Mouse (Mus musculus) spleen, postnatal 14 days (tissue): Measurements from ENCODE around the gene Rhot1.
"Not testable (repeated sequence)": the region's sequence is repeated elsewhere in the genome, so short reads cannot be mapped to it uniquely, and the experiment has no call there.

ENCODE experiments used
- DNase-seq, 2 experiments: peaks; one replicate each; pipeline ENCODE4 v3.0.0; 2021 to 2022; ENCODE audit warnings: low spot score in 2 of 2

The Rhot1 gene

GRCm38 (mm10) chr11:80193827-80194226 is 15.0 kb upstream of the Rhot1 start:
- no peak for DNase-seq

DNA sequence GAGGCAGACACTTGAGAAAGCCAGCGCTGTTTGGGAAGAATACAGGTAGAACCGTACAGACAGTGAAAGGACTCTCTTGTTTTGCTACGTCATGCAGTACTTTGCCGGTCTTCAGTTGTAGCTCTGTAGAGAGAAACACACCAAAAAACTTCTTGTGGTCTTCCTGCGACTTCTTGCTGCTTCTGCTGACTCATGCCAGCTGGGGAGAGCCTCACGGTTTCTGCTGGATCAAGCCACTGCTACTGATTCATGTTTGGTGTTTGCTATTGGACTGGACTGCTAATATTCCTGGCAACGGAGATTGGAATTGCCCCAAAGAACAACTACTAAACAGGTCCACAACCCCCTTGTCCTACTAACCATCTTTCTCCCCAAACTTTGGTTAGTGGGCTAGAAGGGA is 12.5 kb upstream of the Rhot1 start:
- no peak for DNase-seq

- no peak for DNase-seq
Observed at GRCm38 (mm10) chr11:80199316-80199715, 9.5 kb upstream of the Rhot1 start.

DNA sequence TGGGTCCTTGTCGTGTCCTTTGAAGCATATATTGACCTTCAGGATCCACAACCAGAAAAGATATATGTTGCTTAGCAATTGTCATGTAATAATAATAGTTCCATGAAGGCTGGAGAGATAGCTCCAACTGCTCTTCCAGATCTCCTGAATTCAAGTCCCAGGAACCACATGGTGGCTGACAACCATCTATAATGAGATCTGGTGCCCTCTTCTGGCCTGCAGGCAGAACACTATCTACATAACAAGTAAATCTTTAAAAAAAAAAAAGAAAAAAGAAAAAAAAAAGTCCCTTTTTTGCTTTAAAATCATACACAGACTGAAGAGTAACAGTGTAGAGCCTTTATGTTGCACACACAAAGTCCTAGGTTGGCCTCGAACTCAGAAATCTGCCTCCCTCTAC is 9.0 kb upstream of the Rhot1 start:
- no peak for DNase-seq

DNA sequence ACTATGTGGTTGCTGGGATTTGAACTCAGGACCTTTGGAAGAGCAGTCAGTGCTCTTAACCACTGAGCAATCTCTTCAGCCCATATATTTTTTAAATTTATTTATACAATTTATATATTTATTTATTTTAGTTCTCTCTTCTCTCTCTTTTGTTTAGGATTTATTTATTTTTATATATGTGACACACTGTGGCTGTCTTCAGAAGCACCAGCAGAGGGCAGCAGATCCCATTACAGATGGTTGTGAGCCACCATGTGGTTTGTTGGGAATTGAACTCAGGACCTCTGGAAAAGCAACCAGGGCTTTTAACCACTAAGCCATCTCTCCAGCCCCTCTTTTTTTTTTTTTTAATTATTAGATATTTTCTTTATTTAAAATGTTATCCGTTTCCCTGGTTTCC is 8.5 kb upstream of the Rhot1 start:
- peak in 1 of 2 experiments; percentile 23 for DNase-seq

GRCm38 (mm10) chr11:80202296-80202695 is 6.5 kb upstream of the Rhot1 start:
- no peak for DNase-seq

DNA sequence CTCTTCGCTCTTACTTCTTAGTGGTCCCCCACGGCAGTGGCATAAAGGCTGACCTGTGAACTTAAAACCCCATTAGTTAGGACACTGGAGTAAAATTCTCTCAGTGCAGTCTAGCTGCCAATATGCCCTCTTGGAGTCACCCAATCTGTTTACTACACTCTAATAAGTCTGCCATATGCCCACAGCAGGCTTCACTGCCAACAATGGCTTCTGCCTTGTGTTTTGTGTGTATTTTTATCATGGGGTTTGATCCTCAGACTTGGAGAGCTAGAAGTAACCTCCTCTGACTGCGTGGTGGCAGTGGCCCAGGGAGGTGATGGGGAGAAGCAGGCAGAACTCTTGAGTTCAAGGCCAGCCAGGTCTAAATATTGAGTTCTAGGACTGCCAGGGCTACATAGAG is 4.8 kb upstream of the Rhot1 start:
- DNase-seq, result no peak

DNA sequence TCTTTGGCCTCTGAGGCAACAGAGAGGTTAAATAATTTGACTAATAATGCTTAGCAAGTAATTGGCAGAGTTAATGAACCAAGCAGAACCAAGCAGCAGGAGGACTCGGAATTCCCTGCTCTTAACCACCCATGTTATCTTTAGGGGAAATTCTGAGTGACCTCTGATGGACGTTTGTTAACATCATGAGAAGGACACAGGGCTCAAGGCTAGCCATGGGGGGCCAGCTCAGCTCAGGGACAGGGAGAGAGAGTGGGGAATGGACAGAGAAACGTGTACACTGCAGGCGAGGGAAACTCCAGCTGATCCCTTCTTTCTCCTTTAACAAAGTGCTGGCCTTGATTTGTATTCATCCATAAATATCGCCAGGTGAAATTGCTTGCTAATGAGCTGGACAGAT is 3.9 kb upstream of the Rhot1 start:
- DNase-seq, result no peak

GRCm38 (mm10) chr11:80208465-80208859 is 357 bp upstream of the Rhot1 start:
- DNase-seq, result no peak

- DNase-seq, result no peak
Observed at GRCm38 (mm10) chr11:80210321-80210720, 1.5 kb downstream of the Rhot1 start.

- no peak for DNase-seq
Observed at GRCm38 (mm10) chr11:80212282-80212681, 3.5 kb downstream of the Rhot1 start.

- no peak for DNase-seq
Observed at GRCm38 (mm10) chr11:80215291-80215690, 6.5 kb downstream of the Rhot1 start.

- DNase-seq, result no peak
Observed at GRCm38 (mm10) chr11:80218657-80219293, 10.0 kb downstream of the Rhot1 start.

GRCm38 (mm10) chr11:80230066-80230465 is 21.2 kb downstream of the Rhot1 start:
- not testable (repeated sequence) for DNase-seq

- DNase-seq, result no peak
Observed at GRCm38 (mm10) chr11:80237278-80237677, 28.5 kb downstream of the Rhot1 start.

GRCm38 (mm10) chr11:80238306-80238705 is 29.5 kb downstream of the Rhot1 start:
- no peak for DNase-seq

- DNase-seq, result no peak
Observed at GRCm38 (mm10) chr11:80247026-80247425, 38.2 kb downstream of the Rhot1 start.

- no peak for DNase-seq
Observed at GRCm38 (mm10) chr11:80248531-80248930, 39.7 kb downstream of the Rhot1 start.

DNA sequence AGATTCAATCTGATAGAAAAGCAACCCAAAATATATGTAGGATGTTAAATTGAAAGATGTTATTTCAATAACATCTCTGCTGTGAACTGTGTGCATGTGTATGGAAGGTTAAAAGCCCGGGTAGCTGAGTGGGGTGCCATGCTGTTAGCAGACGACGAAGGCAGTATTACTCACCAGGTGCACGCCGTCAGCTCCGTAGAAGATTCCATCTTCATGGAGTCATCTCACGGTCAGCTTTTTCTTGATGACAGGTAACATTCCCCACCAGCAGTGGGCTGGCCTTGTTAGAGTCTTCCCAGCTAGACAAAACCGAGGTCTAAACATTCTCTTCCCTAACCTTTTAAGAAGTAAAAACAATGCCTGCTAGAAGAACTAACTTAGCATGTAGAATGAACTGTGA is 55.3 kb downstream of the Rhot1 start:
- no peak for DNase-seq

DNA sequence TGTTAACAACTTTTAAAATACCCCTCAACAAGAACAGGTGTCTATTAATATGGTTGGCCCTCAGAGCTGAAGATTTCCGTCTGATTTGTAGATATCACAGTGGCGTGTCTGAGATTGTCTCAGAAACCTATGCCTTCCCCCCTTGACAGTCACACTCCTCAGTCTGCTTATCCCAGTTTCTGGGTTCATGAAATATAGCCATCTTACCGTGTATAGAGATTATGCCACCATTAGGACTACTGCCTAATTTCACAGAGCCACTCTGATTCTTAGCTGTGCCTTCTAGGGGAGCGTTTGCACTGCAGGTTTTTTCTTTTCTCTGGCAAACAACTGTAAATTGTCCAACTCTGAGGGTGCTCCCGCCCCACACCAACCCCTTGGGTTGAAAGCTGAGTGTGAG is 62.3 kb downstream of the Rhot1 start:
- DNase-seq, result no peak

- no peak for DNase-seq
Observed at GRCm38 (mm10) chr11:80275011-80275410, 66.2 kb downstream of the Rhot1 start.

DNA sequence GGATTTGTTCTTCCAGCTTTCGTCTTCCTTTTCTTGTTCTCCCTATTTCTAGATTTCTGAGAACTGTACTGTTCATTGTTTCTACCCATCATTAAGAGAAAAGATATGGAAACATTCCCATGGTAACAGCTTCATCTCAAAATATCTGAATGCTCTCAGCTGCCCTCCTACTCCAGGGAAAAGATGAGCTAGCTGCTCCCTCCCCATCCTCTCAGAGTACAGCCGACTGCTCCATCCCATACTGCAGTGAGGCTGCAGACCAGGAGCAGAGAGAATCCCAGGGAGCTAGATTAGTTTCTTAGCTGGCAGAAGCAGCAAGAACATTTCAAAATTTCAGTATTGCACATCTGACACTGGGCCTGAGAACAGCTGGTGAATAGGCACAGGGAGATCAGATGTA is 69.2 kb downstream of the Rhot1 start:
- DNase-seq, result no peak

- DNase-seq, result no peak
Observed at GRCm38 (mm10) chr11:80283786-80284185, 75.0 kb downstream of the Rhot1 start.

DNA sequence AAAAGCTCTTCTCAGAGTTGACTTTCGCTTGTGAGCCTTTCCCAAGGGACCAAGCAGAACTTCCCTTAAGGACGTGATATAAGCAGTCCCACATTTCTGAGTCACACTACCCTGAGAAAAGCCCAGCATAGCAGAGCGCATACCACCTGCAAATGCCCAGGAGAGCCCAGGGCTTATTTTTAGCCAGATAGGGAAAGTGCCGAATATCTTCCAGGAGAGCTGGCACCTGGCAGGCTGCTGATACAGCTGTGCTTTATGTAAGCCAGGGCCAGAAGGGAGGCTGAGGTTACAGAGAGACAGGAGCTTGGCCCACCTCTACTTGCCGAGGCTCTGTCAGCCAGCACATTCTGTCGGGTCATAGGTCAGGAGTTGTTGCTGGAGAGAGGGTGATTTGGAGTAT is 75.8 kb downstream of the Rhot1 start:
- no peak for DNase-seq
